Mouse (Mus musculus) lung, postnatal 25 days (tissue): Measurements from ENCODE around the gene Scgb1c1.

ENCODE experiments used
- DNase-seq: peaks from one replicate; pipeline ENCODE4 v3.0.0; 2022; ENCODE audit warnings: low spot score

Gene Scgb1c1

GRCm38 (mm10) chr7:140843806-140844205, 1.5 kb upstream of the Scgb1c1 start:
- DNase-seq, result no peak

DNA sequence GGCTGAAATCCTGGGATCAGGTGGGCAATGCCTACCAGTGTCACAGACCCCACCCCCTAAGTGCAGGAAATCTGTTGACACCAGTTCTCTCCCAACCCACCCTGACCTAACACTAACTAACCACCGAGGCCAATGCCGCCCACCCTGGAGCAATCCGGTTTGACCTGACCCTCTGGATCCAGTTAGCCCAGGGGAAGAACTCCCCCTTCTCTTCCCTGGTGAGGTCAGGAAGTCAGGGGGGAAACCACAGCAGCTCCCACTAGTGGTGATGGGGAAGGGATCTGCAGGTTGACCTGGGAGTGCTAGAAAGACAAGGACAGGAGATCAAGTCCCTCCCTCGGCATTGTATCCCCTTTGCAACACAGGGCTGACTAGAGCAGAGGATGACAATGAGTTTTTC, 336 bp downstream of the Scgb1c1 start:
- no peak for DNase-seq

- no peak for DNase-seq
These were observed 1.3 kb downstream of the Scgb1c1 start for GRCm38 (mm10) chr7:140846676-140847075.

DNA sequence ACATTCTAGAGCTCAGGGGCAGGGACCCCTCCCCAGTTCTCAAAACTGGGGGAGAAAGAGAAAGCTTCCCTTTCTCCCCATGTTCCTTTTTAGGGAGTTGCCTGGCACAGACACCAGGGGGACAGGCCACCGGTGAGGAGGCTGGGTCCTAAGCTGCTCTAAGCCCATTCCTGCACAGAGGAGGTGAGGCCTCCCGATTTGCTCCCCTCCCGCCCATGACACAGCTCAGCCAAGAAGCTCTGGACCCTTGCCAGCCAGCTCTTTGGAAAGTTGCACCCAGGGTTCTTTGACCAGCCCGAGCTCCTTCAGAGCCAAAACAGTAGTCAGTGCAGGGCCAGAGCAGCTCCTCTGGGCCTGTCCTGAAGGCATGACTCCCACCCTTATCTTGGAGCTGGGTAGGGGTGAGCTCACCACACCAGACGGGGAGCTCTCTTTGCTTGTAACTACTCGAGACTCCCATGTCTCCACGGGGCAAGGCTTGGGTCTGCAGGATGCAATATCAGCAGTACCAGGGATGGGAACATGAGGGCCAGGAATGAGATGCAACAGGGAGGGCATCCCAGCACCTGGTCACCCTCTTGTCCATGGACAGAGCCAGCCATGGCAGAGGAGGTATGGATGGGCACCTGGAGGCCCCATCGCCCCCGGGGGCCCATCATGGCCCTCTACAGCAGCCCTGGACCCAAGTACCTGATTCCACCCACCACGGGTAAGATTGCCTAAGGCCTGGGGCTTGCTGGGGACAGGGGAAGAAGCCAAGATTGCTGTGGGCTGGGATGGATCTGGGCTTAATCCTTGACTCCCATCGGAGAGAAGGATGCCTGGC, 2.6 kb downstream of the Scgb1c1 start, which contains the start of gene Odf3:
Gene Odf3, plus strand, starts transcription at position 51 of the 826 bp plus-strand sequence.
- no peak for DNase-seq

DNA sequence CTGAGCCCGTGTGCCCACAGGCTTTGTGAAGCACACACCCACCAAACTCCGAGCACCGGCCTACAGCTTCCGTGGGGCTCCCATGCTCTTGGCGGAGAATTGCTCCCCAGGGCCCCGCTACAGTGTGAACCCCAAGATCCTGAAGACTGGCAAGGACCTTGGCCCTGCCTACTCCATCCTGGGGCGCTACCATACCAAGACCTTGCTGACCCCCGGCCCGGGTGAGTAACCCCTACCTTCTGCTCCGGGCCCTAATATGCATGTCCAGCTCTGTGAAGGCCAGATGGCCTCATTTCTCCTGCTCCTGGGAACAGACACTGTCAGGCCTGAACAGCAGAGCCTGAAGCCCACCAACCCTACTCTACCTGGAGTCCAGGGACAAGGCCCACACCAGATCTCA, 3.2 kb downstream of the Scgb1c1 start:
- no peak for DNase-seq

- no peak for DNase-seq
These were observed 6.6 kb downstream of the Scgb1c1 start for GRCm38 (mm10) chr7:140851916-140852315.

GRCm38 (mm10) chr7:140853386-140853785, 8.0 kb downstream of the Scgb1c1 start:
- DNase-seq, result no peak

- no peak for DNase-seq
These were observed 9.1 kb downstream of the Scgb1c1 start for GRCm38 (mm10) chr7:140854483-140854882.

DNA sequence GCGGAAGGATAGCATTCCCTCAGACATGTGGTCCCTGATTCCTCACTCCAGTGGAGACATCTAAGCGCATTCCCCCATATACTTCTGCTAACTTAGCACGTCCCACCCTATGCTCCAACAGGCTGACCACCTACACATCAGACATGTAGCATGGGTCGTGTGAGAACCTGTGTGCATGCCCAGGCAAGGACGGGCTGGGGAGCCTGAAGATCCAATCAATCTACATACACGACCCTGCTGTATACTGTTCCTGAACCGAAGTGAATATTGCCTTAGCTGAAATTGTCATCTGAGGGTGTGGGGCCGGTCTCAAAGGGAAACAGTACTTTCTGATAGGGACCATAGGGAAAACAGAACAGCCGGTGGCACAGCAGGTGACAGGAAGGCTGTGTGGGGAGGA, 9.8 kb downstream of the Scgb1c1 start:
- DNase-seq, result no peak

DNA sequence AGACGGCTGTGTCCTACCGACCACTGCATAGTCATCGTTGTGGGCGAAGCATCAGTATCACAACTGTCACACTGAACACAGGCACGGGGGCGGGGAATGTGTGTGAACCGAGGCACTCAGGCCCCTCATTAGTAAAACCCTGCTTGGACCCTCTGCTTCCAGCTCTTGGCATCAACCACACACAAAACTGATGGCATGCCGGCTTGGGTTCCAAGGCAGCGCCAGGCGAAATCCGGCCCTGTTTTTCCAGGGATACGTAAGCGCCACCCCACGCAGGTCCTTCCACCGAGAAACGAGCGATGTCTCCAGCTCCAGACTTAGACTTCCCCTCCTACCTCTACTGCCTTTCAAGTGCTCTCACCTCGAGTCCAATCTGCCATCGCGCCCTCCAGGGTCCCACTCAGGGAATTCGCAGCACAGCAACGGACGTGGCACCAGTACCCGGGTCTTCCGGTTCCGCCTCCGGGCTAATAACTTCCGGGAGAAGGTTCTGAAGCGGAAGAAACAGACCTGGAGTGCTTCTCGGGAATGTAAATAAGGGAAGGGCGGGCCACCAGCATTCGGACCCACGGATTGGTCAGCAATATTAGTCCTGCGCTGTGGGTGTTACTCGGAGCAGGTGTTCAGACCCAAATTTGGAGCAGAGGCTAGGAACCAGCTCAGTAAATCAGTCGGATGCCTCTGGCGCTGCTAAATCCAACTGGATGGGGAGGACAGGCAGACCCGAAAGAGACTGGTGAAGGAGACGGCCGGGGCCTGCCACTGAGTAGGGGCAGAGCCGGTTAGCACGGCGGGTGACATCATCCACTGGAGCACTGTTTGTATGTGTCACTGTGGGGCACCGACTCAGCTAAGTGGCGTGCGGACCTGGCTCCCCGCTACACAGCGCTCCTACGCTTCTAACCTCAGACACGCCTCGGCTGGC, 10.8 kb downstream of the Scgb1c1 start, which contains the start of gene Gm45785:
Gene Gm45785, minus strand, starts transcription at position 472 of the 925 bp plus-strand sequence.
- DNase-seq, result peak; percentile 95

- peak; percentile 94 for DNase-seq
These were observed 11.6 kb downstream of the Scgb1c1 start, which contains the start of gene Ric8a for GRCm38 (mm10) chr7:140856785-140857549. Gene Ric8a, plus strand, starts transcription at chr7:140856957.

GRCm38 (mm10) chr7:140857550-140858505, 12.5 kb downstream of the Scgb1c1 start, which contains the start of gene Bet1l:
Gene Bet1l, minus strand, starts transcription at chr7:140857577.
- DNase-seq, result no peak

DNA sequence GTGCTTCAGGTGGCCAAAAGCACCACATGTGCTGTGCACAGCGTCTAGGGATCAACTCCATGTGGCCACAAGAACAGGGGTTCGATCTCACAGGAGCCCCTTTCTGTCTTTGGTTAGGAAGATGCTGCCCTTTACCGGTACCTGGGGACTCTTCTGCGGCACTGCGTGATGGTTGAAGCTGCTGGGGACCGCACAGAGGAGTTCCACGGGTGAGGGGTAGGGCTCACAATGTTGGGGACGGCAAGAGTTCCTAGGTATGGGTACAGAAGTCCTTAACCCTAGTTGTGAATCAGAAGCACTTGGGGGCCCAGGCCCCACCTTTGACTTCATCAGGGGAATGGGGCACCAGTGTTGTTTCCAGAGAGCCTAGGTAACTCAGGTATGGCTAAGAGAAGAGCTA, 13.4 kb downstream of the Scgb1c1 start:
- no peak for DNase-seq

GRCm38 (mm10) chr7:140859997-140860396, 14.7 kb downstream of the Scgb1c1 start:
- no peak for DNase-seq

GRCm38 (mm10) chr7:140860728-140861127, 15.4 kb downstream of the Scgb1c1 start:
- no peak for DNase-seq

DNA sequence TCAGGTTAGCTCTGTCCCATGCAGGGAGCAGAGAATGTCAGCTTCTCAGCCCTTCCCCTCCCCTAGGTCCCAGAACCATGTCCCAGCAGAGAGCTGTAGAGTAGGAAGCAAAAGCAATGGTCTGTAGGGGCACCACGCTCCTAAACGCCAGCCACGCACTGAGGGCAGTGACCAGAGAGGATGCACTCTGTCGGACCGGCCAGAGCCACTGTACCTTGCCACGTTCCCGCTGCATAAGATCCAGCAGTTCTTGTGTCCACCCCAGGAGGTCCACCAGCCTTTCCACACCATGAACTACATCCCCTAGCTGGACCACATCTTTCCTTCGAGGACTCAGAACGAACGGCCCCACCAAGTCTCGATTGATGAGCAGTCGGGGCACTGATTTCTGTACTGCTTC, 19.4 kb downstream of the Scgb1c1 start:
- DNase-seq, result no peak

GRCm38 (mm10) chr7:140874224-140874623, 28.9 kb downstream of the Scgb1c1 start:
- peak; percentile 16 for DNase-seq

GRCm38 (mm10) chr7:140877364-140877763, 32.0 kb downstream of the Scgb1c1 start:
- peak; percentile 28 for DNase-seq

DNA sequence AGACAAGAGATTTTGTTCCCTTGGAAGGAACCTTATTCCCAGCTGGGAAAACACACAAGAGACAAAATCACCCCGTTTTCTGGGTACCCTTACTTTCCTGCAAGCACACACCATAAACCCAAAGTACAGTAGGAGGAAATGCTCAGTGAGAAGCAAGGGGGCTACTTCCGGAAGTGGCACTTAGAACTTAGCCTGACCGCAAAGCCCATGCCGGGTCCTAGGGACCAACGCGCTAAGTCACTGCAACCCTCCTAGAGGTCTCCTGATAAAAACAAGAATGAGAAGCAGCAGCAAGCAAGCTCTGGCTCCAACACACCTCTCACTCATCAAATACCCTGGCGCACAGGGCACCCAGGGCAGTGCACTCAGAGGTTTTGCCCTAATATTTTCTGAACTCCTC, 34.0 kb downstream of the Scgb1c1 start:
- DNase-seq, result no peak

DNA sequence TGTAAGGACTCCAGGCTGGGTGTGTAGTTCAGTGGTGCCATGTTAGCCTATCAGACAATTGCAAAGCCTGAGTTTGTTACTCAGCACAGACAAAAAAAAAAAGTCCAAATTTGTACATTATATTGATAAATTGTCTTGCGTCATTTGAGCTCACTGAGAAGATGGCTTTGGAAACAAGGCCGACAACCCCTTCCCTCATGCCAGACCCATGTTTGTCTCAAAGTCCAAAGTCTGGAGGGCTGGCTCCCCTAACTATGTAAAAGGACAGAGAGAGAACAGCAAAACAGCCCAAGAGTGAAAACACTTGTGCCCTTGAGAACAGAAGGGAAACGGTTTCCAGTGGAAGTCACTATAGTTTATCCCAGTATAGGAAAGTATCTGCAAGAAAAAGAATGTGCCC, 35.1 kb downstream of the Scgb1c1 start:
- DNase-seq, result no peak
